Mouse (Mus musculus) MEL (cell line): ENCODE measurements at regions not wholly inside any gene's neighbourhood (a gene's known extent, or its start where the extent isn't known, plus 50 kb on each side); places are given as distances from the start of the nearest gene placed in this dataset.

ENCODE experiments used
- DNase-seq: peaks from one replicate; pipeline ENCODE4 v3.0.0; 2011; ENCODE audit warnings: low read depth, low spot score
- H3K27ac ChIP-seq: 2 replicates; pipeline ENCODE4 v1.5.1; 2012; ENCODE audit warnings: low read depth, mild to moderate bottlenecking, control low read depth, low read length, moderate library complexity; ENCODE audit not compliant: control insufficient read depth
- H3K27me3 ChIP-seq, 2 experiments: fragments of 150-350 bp in 1 of 2; sonication (generic) in 1 of 2; 2 replicates each; pipeline ENCODE4 v1.6.1; 2012; ENCODE audit warnings: low read length in 2 of 2, mild to moderate bottlenecking in 2 of 2, improper control_type of control experiment in 1 of 2, moderate library complexity in 1 of 2; ENCODE audit not compliant: insufficient read depth in 2 of 2, control insufficient read depth in 1 of 2
- H3K36me3 ChIP-seq, 2 experiments: 2 replicates each; pipeline ENCODE4 v1.6.1; 2012 to 2014; ENCODE audit warnings: low read length in 2 of 2, improper control_type of control experiment in 1 of 2, inconsistent platforms in 1 of 2, mild to moderate bottlenecking in 1 of 2; ENCODE audit not compliant: insufficient read depth in 2 of 2, control insufficient read depth in 1 of 2
- H3K4me1 ChIP-seq, 2 experiments: fragments of 150-350 bp in 1 of 2; sonication (generic) in 1 of 2; 2 replicates each; pipeline ENCODE4 v1.6.1; 2012; ENCODE audit warnings: low read length in 2 of 2, improper control_type of control experiment in 1 of 2, mild to moderate bottlenecking in 1 of 2; ENCODE audit not compliant: insufficient read depth in 2 of 2, control insufficient read depth in 1 of 2
- H3K4me3 ChIP-seq, 2 experiments: fragments of 150-350 bp in 1 of 2; sonication (generic) in 1 of 2; 2 replicates each; pipeline ENCODE4 v1.5.1; 2012; ENCODE audit warnings: low read depth in 2 of 2, low read length in 2 of 2, mild to moderate bottlenecking in 2 of 2, moderate library complexity in 2 of 2, control low read depth in 1 of 2, improper control_type of control experiment in 1 of 2; ENCODE audit not compliant: control insufficient read depth in 1 of 2, insufficient read depth in 1 of 2
- H3K79me2 ChIP-seq: 2 replicates; pipeline ENCODE4 v1.6.1; 2012; ENCODE audit warnings: mild to moderate bottlenecking, low read length, moderate library complexity; ENCODE audit not compliant: control insufficient read depth, poor library complexity, insufficient read depth
- H3K9ac ChIP-seq: 2 replicates; pipeline ENCODE4 v1.6.1; 2012; ENCODE audit warnings: low read depth, mild to moderate bottlenecking, control low read depth, low read length, moderate library complexity; ENCODE audit not compliant: control insufficient read depth, poor library complexity, severe bottlenecking
- H3K9me3 ChIP-seq: fragments of 150-350 bp; sonication (generic); replicated peaks from 2 replicates; pipeline ENCODE4 v1.6.1; 2012; ENCODE audit warnings: mild to moderate bottlenecking, low read length, improper control_type of control experiment, moderate library complexity; ENCODE audit not compliant: insufficient read depth
- BHLHE40 ChIP-seq: IDR thresholded peaks from 2 replicates; pipeline ENCODE4 v1.6.1; 2012; ENCODE audit warnings: low read depth, mild to moderate bottlenecking, inconsistent platforms, low read length, improper control_type of control experiment, borderline replicate concordance
- CHD1 ChIP-seq: IDR thresholded peaks from 2 replicates; pipeline ENCODE4 v1.6.1; 2012; ENCODE audit warnings: low read depth, mild to moderate bottlenecking, inconsistent platforms, low read length, improper control_type of control experiment
- CHD2 ChIP-seq: IDR thresholded peaks from 2 replicates; pipeline ENCODE4 v1.6.1; 2011; ENCODE audit warnings: low read length, improper control_type of control experiment
- CTCF ChIP-seq, 3 experiments: IDR thresholded peaks in 2 of 3; conservative IDR thresholded peaks in 1 of 3; 2 replicates each; pipeline ENCODE4 v1.5.1; 2011 to 2012; ENCODE audit warnings: low read length in 3 of 3, low read depth in 2 of 3, mild to moderate bottlenecking in 2 of 3, improper control_type of control experiment in 1 of 3, inconsistent platforms in 1 of 3, mixed read lengths in 1 of 3, moderate library complexity in 1 of 3; ENCODE audit not compliant: control insufficient read depth in 1 of 3, insufficient read depth in 1 of 3, poor library complexity in 1 of 3, severe bottlenecking in 1 of 3
- E2F4 ChIP-seq: IDR thresholded peaks from 2 replicates; pipeline ENCODE4 v1.6.1; 2011; ENCODE audit warnings: low read depth, low read length, improper control_type of control experiment, borderline replicate concordance
- EP300 ChIP-seq, 2 experiments: IDR thresholded peaks; 2 replicates each; pipeline ENCODE4 v1.6.1; 2011; ENCODE audit warnings: improper control_type of control experiment in 2 of 2, low read length in 2 of 2, low read depth in 1 of 2, mild to moderate bottlenecking in 1 of 2
- GABPA ChIP-seq: IDR thresholded peaks from 2 replicates; pipeline ENCODE4 v1.6.1; 2012; ENCODE audit warnings: low read depth, mild to moderate bottlenecking, inconsistent platforms, low read length, improper control_type of control experiment, moderate library complexity
- KAT2A ChIP-seq: conservative IDR thresholded peaks from 2 replicates; pipeline ENCODE4 v1.6.1; 2012; ENCODE audit warnings: low read depth, low read length, improper control_type of control experiment, inconsistent platforms
- MAFK ChIP-seq: IDR thresholded peaks from 2 replicates; pipeline ENCODE4 v1.6.1; 2011; ENCODE audit warnings: low read depth, mild to moderate bottlenecking, low read length, improper control_type of control experiment, borderline replicate concordance
- MAX ChIP-seq: IDR thresholded peaks from 2 replicates; pipeline ENCODE4 v1.6.1; 2011; ENCODE audit warnings: low read length, improper control_type of control experiment
- MAZ ChIP-seq: IDR thresholded peaks from 2 replicates; pipeline ENCODE4 v1.6.1; 2012; ENCODE audit warnings: low read depth, mild to moderate bottlenecking, inconsistent platforms, low read length, improper control_type of control experiment
- MXI1 ChIP-seq: IDR thresholded peaks from 2 replicates; pipeline ENCODE4 v1.6.1; 2011; ENCODE audit warnings: mild to moderate bottlenecking, low read depth, low read length, improper control_type of control experiment
- MYC ChIP-seq: IDR thresholded peaks from 2 replicates; pipeline ENCODE4 v1.6.1; 2011; ENCODE audit warnings: low read depth, mild to moderate bottlenecking, low read length, improper control_type of control experiment, moderate library complexity
- NELFE ChIP-seq: IDR thresholded peaks from 2 replicates; pipeline ENCODE4 v1.6.1; 2011; ENCODE audit warnings: low read depth, low read length, improper control_type of control experiment
- NRF1 ChIP-seq: IDR thresholded peaks from 2 replicates; pipeline ENCODE4 v1.6.1; 2014; ENCODE audit warnings: low read depth, mild to moderate bottlenecking, inconsistent platforms, low read length, improper control_type of control experiment, moderate library complexity; ENCODE audit not compliant: poor library complexity, insufficient read depth, severe bottlenecking
- POLR2A ChIP-seq, 2 experiments: IDR thresholded peaks; 2 replicates each; pipeline ENCODE4 v1.6.1; 2011 to 2012; ENCODE audit warnings: low read length in 2 of 2, mild to moderate bottlenecking in 2 of 2, control low read depth in 1 of 2, improper control_type of control experiment in 1 of 2, low read depth in 1 of 2, moderate library complexity in 1 of 2; ENCODE audit not compliant: control insufficient read depth in 1 of 2, insufficient read depth in 1 of 2, poor library complexity in 1 of 2
- POLR2AphosphoS2 ChIP-seq: IDR thresholded peaks from 2 replicates; pipeline ENCODE4 v1.6.1; 2011; ENCODE audit warnings: low read length, improper control_type of control experiment
- POLR2AphosphoS5 ChIP-seq: IDR thresholded peaks from 2 replicates; pipeline ENCODE4 v1.6.1; 2012; ENCODE audit warnings: low read depth, borderline replicate concordance, mild to moderate bottlenecking, inconsistent platforms, low read length, moderate library complexity, mixed read lengths
- RAD21 ChIP-seq: IDR thresholded peaks from 2 replicates; pipeline ENCODE4 v1.6.1; 2011; ENCODE audit warnings: mild to moderate bottlenecking, low read depth, low read length, improper control_type of control experiment
- RCOR1 ChIP-seq: IDR thresholded peaks from 2 replicates; pipeline ENCODE4 v1.6.1; 2012; ENCODE audit warnings: low read depth, mild to moderate bottlenecking, inconsistent platforms, low read length, improper control_type of control experiment
- SIN3A ChIP-seq: IDR thresholded peaks from 2 replicates; pipeline ENCODE4 v1.6.1; 2012; ENCODE audit warnings: low read length, improper control_type of control experiment, inconsistent platforms
- TAL1 ChIP-seq: IDR thresholded peaks from 2 replicates; pipeline ENCODE4 v1.6.1; 2012; ENCODE audit warnings: mild to moderate bottlenecking, inconsistent platforms, low read length, moderate library complexity, mixed read lengths
- TBP ChIP-seq: IDR thresholded peaks from 2 replicates; pipeline ENCODE4 v1.8.0; 2011; ENCODE audit warnings: low read depth, low read length, improper control_type of control experiment
- TCF12 ChIP-seq: IDR thresholded peaks from 2 replicates; pipeline ENCODE4 v1.6.1; 2014; ENCODE audit warnings: low read depth, mild to moderate bottlenecking, inconsistent platforms, low read length, improper control_type of control experiment, moderate library complexity
- USF1 ChIP-seq: IDR thresholded peaks from 2 replicates; pipeline ENCODE4 v1.6.1; 2014; ENCODE audit warnings: low read depth, mild to moderate bottlenecking, inconsistent platforms, low read length, improper control_type of control experiment, moderate library complexity

- no peak for DNase-seq
Observed at GRCm38 (mm10) chr7:77509586-77509985, 1228.2 kb downstream of the Ntrk3 start.

GRCm38 (mm10) chr7:77507606-77508005 lies 1230.2 kb downstream of the Ntrk3 start:
- H3K36me3 ChIP-seq: no peaks in the 10 kb centered on the region
- no peak for DNase-seq
- H3K79me2 ChIP-seq: no peaks in the 10 kb centered on the region
- no peaks in the 10 kb centered on the region for H3K4me1 ChIP-seq
- no peaks in the 10 kb centered on the region for H3K9me3 ChIP-seq
- no peak overlapping the region for H3K9ac ChIP-seq
- no peaks in the 10 kb centered on the region; a peak in 1 of 4 replicates for H3K27me3 ChIP-seq
- no peak overlapping the region for H3K27ac ChIP-seq
- no peak for TF ChIP-seq CTCF (IDR thresholded peaks at IDR 0.05 in 2 of 3, conservative IDR thresholded peaks at IDR 0.05 in 1 of 3; ENCODE audit: control insufficient read depth in 1 of 3, insufficient read depth in 1 of 3, low read depth in 2 of 3, low read length in 3 of 3, poor library complexity in 1 of 3, severe bottlenecking in 1 of 3)
- no peak for TF ChIP-seq BHLHE40
- TF ChIP-seq CHD2: no peak
- no peak for TF ChIP-seq POLR2A (IDR thresholded peaks at IDR 0.05; ENCODE audit: control insufficient read depth in 1 of 2, insufficient read depth in 1 of 2, low read depth in 1 of 2, low read length in 2 of 2, poor library complexity in 1 of 2)
- no peak for TF ChIP-seq E2F4
- TF ChIP-seq GABPA: no peak
- TF ChIP-seq MXI1: no peak
- no peak for TF ChIP-seq RAD21
- no peak overlapping the region for H3K4me3 ChIP-seq

More at GRCm38 (mm10) chr7:77509586-77509985, 1228.2 kb downstream of the Ntrk3 start:
- Histone ChIP-seq H3K4me1 (no peaks in the 10 kb centered on the region), H3K9ac (no peak overlapping the region), H3K79me2 (no peaks in the 10 kb centered on the region), H3K36me3 (no peaks in the 10 kb centered on the region), H3K4me3 (no peak overlapping the region), H3K27me3 (no peaks in the 10 kb centered on the region), H3K27ac (no peak overlapping the region), H3K9me3 (no peaks in the 10 kb centered on the region)
- TF ChIP-seq SIN3A: no peak
- TF ChIP-seq POLR2AphosphoS5: no peak
- TF ChIP-seq MYC: no peak
- TF ChIP-seq USF1: no peak
- no peak for TF ChIP-seq CHD2
- no peak for TF ChIP-seq TBP
- TF ChIP-seq POLR2AphosphoS2: no peak
- no peak for TF ChIP-seq GABPA
- no peak for TF ChIP-seq NRF1
- no peak for TF ChIP-seq TAL1
- no peak for TF ChIP-seq CHD1

GRCm38 (mm10) chr7:77502608-77503007 lies 1235.2 kb downstream of the Ntrk3 start:
- H3K4me3 ChIP-seq: no peak overlapping the region
- H3K9ac ChIP-seq: no peak overlapping the region
- H3K9me3 ChIP-seq: no peaks in the 10 kb centered on the region
- H3K27ac ChIP-seq: no peak overlapping the region
- no peaks in the 10 kb centered on the region; a peak in 1 of 4 replicates for H3K27me3 ChIP-seq
- TF ChIP-seq MAX (no peak), KAT2A (no peak), TCF12 (no peak), MAZ (no peak), EP300 (IDR thresholded peaks at IDR 0.05; ENCODE audit: low read depth in 1 of 2, low read length in 2 of 2) (no peak), CHD1 (no peak), MXI1 (no peak), RCOR1 (no peak), NELFE (no peak), MAFK (no peak), TBP (no peak)
- no peaks in the 10 kb centered on the region for H3K79me2 ChIP-seq
- no peaks in the 10 kb centered on the region for H3K4me1 ChIP-seq
- no peak for DNase-seq
- no peaks in the 10 kb centered on the region for H3K36me3 ChIP-seq
